Mouse (Mus musculus) urinary bladder, postnatal 4 days (tissue): Measurements from ENCODE around the gene Prl7b1.

Experiments
- DNase-seq, 2 experiments: peaks; one replicate each; pipeline ENCODE4 v3.0.0; 2021 to 2022; ENCODE audit warnings: low spot score in 2 of 2

The Prl7b1 gene

DNA sequence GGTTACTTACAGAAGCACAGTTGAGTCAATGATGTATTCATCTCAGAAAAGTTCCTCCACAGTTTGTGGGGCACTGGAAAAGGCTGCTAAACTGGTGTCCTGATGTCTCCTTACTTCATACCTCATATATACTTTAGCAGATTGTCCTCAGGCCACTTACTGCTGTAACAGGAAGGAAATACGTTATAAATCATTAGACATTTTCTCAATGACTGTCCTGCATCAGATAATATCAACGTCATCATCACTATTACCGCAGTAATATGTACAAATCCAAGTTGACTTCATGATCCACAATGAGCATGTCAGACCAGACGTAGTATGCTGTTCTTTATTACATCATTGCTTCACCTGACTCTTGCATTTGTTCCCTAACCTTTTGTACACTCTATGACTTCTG is at the start of gene Prl7b1:
Prl7b1 (minus strand) TSS at position 101 of the 400 bp plus-strand sequence.
- DNase-seq: no peak

DNA sequence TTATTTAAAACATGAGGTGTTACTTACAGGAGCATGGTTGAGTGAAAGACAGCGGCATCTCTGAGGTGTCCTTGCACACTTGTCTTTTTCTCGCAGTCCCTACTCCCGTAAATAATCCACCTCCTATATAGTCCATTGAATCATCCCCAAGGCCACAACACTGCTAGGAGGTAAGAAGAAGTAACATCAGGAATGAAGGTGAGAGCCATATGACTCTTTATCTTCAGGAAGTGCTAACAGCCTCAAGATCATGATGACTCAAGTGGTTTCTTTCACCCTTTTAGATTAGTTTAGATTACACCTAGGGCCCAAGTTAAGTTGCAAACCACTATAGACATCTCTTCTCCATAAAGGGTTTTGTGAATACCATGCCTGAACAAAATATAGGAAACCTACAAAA is 32.0 kb upstream of the Prl7b1 start, which contains the start of gene Prl7a1:
Prl7a1 (minus strand) TSS at position 101 of the 400 bp plus-strand sequence.
- no peak for DNase-seq

DNA sequence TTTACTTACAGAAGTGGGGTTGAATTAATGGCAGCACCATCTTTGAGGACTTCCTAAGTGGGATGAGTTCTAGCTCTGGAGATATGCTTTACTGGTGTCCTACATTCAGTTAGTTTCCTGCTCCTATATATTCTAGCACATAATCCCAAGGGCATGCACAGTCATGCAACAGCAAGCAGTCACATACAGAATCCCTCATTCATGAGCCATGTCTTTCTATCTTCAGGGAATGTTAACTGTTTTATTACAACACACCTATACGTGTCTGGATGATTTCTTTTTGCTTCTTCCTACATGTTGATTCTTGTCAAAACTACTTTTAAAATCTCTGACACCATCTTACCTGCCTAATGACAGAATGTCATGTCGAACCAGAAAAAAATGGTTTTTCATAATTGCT is 28.3 kb downstream of the Prl7b1 start, which contains the start of gene Prl8a1:
Prl8a1 (minus strand) TSS at position 101 of the 400 bp plus-strand sequence.
- no peak for DNase-seq

DNA sequence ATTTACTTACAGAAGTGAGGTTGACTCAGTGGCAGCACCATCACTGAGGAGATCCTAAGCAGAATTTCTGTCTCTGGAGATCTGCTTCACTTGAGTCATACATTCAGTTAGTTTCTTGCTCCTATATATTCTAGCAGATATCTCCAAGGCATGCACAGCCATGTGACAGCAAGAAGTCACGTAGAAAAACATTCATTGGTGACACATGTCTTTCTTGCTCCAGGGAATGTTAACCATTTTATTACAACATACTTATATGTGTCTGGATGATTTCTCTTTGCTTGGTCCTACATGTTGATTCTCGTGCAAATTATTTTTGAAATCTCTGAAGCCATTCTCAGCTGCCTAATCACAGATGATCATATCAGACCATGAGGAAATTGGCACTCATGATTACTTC is 45.9 kb downstream of the Prl7b1 start, which contains the start of gene Prl8a9:
Prl8a9 (minus strand) TSS at position 101 of the 400 bp plus-strand sequence.
- DNase-seq: no peak

DNA sequence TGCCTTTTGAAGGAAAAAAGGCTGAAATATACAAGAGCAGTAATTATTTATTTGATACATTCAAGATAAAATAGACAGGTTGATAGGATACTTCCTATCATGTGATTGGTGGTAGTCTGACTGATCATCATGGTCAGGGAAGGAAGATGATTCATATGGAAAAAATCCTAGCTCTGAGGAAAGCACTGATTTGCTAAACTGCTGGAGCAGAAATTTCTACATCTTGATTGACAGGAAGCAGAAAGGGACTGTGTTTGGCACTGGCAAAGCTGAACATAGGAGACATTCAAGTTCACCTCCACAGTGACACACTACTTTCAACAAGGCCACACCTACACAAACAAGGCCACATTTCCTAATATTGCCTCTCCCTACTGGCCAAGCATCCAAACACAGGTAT is 57.0 kb downstream of the Prl7b1 start:
- DNase-seq: no peak
